Mouse (Mus musculus) stomach, postnatal 0 days (tissue): ENCODE results near the gene Metrn. TPM values are rescaled to one million over a fixed set of nuclear protein-coding genes. Genes with fewer than 3 reads are reported as not detected.
A peak's percentile ranks its signal among the peaks of the same experiment; 100 is the strongest.

Source experiments
- ATAC-seq: fragments of 200-750 bp; cut with Nextera tagmentation; 2 replicates; pipeline ENCODE4 v1.8.0; 2017; ENCODE audit not compliant: low FRiP score, low TSS enrichment
- DNase-seq: peaks from one replicate; pipeline ENCODE4 v3.0.0-alpha.2; 2016; ENCODE audit warnings: low spot score
- H3K27ac ChIP-seq: fragments of 300-500 bp; sonication (generic); replicated peaks from 2 replicates; pipeline ENCODE4 v1.5.1; 2014; ENCODE audit warnings: mild to moderate bottlenecking, control low read depth
- H3K27me3 ChIP-seq: fragments of 300-500 bp; sonication (generic); 2 replicates; pipeline ENCODE4 v1.6.1; 2014; ENCODE audit warnings: low read length; ENCODE audit not compliant: control insufficient read depth, insufficient read depth
- H3K36me3 ChIP-seq: fragments of 300-500 bp; sonication (generic); 2 replicates; pipeline ENCODE4 v1.6.1; 2014; ENCODE audit warnings: low read length, mixed read lengths; ENCODE audit not compliant: control insufficient read depth, insufficient read depth
- H3K4me1 ChIP-seq: fragments of 300-500 bp; sonication (generic); replicated peaks from 2 replicates; pipeline ENCODE4 v1.6.1; 2014; ENCODE audit warnings: antibody characterized with exemption; ENCODE audit not compliant: control insufficient read depth, insufficient read depth
- H3K4me2 ChIP-seq: fragments of 300-500 bp; sonication (generic); replicated peaks from 2 replicates; pipeline ENCODE4 v1.6.1; 2014; ENCODE audit warnings: low read depth, mild to moderate bottlenecking, control low read depth, moderate library complexity
- H3K4me3 ChIP-seq: fragments of 300-500 bp; sonication (generic); 2 replicates; pipeline ENCODE4 v1.5.1; 2014; ENCODE audit warnings: low read depth, low read length, control low read depth
- H3K9ac ChIP-seq: fragments of 300-500 bp; sonication (generic); 2 replicates; pipeline ENCODE4 v1.6.1; 2014; ENCODE audit warnings: mild to moderate bottlenecking, low read length, control low read depth, mixed read lengths
- H3K9me3 ChIP-seq: fragments of 300-500 bp; sonication (generic); 2 replicates; pipeline ENCODE4 v1.6.1; 2016; ENCODE audit warnings: low read length; ENCODE audit not compliant: control insufficient read depth
- CTCF ChIP-seq: IDR thresholded peaks from 2 replicates; pipeline ENCODE4 v1.5.1; 2016; ENCODE audit warnings: antibody characterized with exemption, low read depth, mild to moderate bottlenecking, moderate library complexity
- EP300 ChIP-seq: optimal IDR thresholded peaks from 2 replicates; pipeline ENCODE3; 2016; ENCODE audit warnings: antibody characterized with exemption
- WGBS: fragments of 180-500 bp; shearing (Covaris S2); extraction: QIAGEN DNeasy Blood & Tissue Kit; methylation state at CpG from one replicate; pipeline ENCODE4 v1.1.7; 2014; 5-methylcytosine and 5-hydroxymethylcytosine counted together
- polyA plus RNA-seq: library from polyadenylated mRNA; unstranded; fragments of >200 nt; fragmentation: Nextera tagmentation; extraction: Ambion mirVana; gene quantifications from 2 replicates; pipeline ENCODE4 v1.2.1, GENCODE M21; 2015

Gene Metrn
- polyA plus RNA-seq, 1 experiment from 2014 or later = 19.0 TPM

- Histone ChIP-seq H3K27me3 (no peaks in the 10 kb centered on the region), H3K9ac (no peak overlapping the region), H3K4me1 (no peaks in the 10 kb centered on the region), H3K9me3 (no peaks in the 10 kb centered on the region), H3K4me3 (no peak overlapping the region), H3K4me2 (no peak overlapping the region), H3K36me3 (no peaks in the 10 kb centered on the region), H3K27ac (no peak overlapping the region)
- DNase-seq = peak; percentile 39
- ATAC-seq = peak; percentile 46
- 19% methylated on average over 4 of the region's 4 CpGs for WGBS
- TF ChIP-seq CTCF (no peak), EP300 (no peak)
Observed at GRCm38 (mm10) chr17:25755627-25756377, 41.1 kb downstream of the Metrn start.

- no peak for DNase-seq
- TF ChIP-seq EP300 (no peak), CTCF (no peak)
- Histone ChIP-seq H3K27me3 (no peaks in the 10 kb centered on the region), H3K4me3 (no peak overlapping the region), H3K9me3 (no peaks in the 10 kb centered on the region), H3K36me3 (no peaks in the 10 kb centered on the region), H3K9ac (no peak overlapping the region), H3K4me2 (no peak overlapping the region), H3K27ac (no peak overlapping the region), H3K4me1 (no peaks in the 10 kb centered on the region)
- ATAC-seq = no peak
- WGBS = 72% methylated on average over 4 of the region's 4 CpGs
Observed at GRCm38 (mm10) chr17:25755086-25755485, 41.9 kb downstream of the Metrn start.

GRCm38 (mm10) chr17:25754241-25754640 lies 42.7 kb downstream of the Metrn start, which contains the start of gene Msln:
Msln (minus strand) TSS chr17:25754378.
- WGBS = 65% methylated on average over 9 of the region's 9 CpGs
- Histone ChIP-seq H3K36me3 (no peaks in the 10 kb centered on the region), H3K4me3 (no peak within 1 kb of the TSS), H3K9me3 (no peaks in the 10 kb centered on the region), H3K27ac (no peak within 1 kb of the TSS), H3K4me2 (no peak within 1 kb of the TSS), H3K9ac (no peak within 1 kb of the TSS), H3K27me3 (no peaks in the 10 kb centered on the region), H3K4me1 (no peaks in the 10 kb centered on the region)
- DNase-seq = peak; percentile 61
- ATAC-seq = peak; percentile 75
- TF ChIP-seq EP300 (no peak), CTCF (no peak)

- no peaks in the 10 kb centered on the region for H3K36me3 ChIP-seq
- H3K27me3 ChIP-seq = no peaks in the 10 kb centered on the region
- H3K27ac ChIP-seq = no peak overlapping the region
- H3K4me2 ChIP-seq = no peak overlapping the region
- H3K4me1 ChIP-seq = no peaks in the 10 kb centered on the region
- TF ChIP-seq EP300 = no peak
- no peak for TF ChIP-seq CTCF
- DNase-seq = peak; percentile 52
- 19% methylated on average over 5 of the region's 5 CpGs for WGBS
- no peak for ATAC-seq
- no peak overlapping the region for H3K9ac ChIP-seq
- no peak overlapping the region for H3K4me3 ChIP-seq
- no peaks in the 10 kb centered on the region for H3K9me3 ChIP-seq
Observed at GRCm38 (mm10) chr17:25751446-25751845, 45.5 kb downstream of the Metrn start.

GRCm38 (mm10) chr17:25749314-25749713 lies 47.6 kb downstream of the Metrn start:
- WGBS = 79% methylated on average over 6 of the region's 6 CpGs
- Histone ChIP-seq H3K9ac (no peak overlapping the region), H3K9me3 (no peaks in the 10 kb centered on the region), H3K4me3 (no peak overlapping the region), H3K4me2 (no peak overlapping the region), H3K27me3 (no peaks in the 10 kb centered on the region), H3K36me3 (no peaks in the 10 kb centered on the region), H3K27ac (no peak overlapping the region), H3K4me1 (no peaks in the 10 kb centered on the region)
- ATAC-seq = no peak
- no peak for TF ChIP-seq EP300
- no peak for DNase-seq

- no peak for DNase-seq
- 88% methylated on average over 4 of the region's 4 CpGs for WGBS
- Histone ChIP-seq H3K4me2 (no peak overlapping the region), H3K36me3 (no peaks in the 10 kb centered on the region), H3K9me3 (no peaks in the 10 kb centered on the region), H3K9ac (no peak overlapping the region), H3K4me3 (no peak overlapping the region), H3K4me1 (no peaks in the 10 kb centered on the region), H3K27me3 (no peaks in the 10 kb centered on the region), H3K27ac (no peak overlapping the region)
- ATAC-seq = no peak
- TF ChIP-seq EP300 (no peak), CTCF (no peak)
Observed at GRCm38 (mm10) chr17:25748238-25748637, 48.7 kb downstream of the Metrn start.
